Mouse (Mus musculus): ENCODE data around the gene Insm2. TPM values are rescaled to one million over a fixed set of nuclear protein-coding genes. Genes with fewer than 3 reads are reported as not detected.
"Not testable (repeated sequence)": the region's sequence is repeated elsewhere in the genome, so short reads cannot be mapped to it uniquely, and the experiment has no call there.

Insm2 gene
- not detected in 2 replicates for polyA plus RNA-seq (2012; rRNA removed)

DNA sequence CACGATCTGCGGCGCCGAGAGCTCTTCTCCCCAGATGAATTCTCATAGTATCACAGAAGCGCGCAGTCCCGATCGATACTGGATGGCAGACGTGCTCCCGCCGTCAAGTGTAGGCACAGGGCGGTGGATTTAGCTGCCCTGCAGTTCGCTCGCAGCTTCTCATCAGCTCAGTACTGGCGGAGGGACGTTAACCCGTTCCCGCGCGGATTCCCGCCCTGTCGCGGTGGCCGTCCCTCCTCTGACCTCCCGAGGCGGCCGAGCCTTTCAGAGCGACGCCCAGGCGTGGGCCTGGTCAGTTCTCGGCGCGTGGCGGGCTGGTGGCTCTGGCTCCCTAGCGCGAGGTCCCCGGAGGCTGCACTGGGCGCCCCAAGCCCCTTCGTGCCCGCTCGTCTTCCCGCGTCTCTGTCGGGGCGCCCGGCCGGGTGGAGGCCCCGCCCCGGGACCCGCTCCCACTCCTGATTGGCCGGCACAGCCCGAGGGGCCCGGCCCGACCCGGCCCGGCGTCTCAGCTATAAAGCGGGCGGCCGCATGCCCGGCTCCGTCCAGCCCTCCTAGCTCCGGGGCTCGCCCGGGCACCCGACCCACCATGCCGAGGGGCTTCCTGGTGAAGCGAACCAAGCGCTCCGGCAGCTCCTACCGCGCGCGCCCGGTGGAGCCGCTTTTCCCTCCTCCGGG is at the start of gene Insm2:
TSS of gene Insm2 (plus strand) at position 541 of the 675 bp plus-strand sequence.
- no peak for DNase-seq (ENCODE audit: low read depth)

DNA sequence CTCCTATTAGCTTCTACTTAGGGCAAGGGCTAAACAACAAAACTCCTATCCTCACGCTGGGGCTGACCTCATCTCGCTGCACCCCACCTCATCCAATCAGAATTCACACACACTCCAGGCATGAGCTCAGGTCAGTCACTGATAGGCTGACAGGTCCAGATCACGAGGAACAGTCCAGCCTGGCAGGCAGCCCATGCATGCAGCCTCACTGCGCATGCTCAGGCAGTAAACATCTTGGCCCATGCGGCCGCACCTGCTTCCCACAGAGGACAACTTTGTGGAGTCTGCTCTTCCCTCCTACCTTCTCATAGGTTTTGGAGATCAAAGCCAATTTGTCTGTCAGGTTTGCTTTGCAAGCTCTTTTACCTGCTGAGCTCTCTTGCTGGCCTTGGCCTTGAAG is 44.3 kb upstream of the Insm2 start:
- DNase-seq (ENCODE audit: low read depth), result not testable (repeated sequence)

DNA sequence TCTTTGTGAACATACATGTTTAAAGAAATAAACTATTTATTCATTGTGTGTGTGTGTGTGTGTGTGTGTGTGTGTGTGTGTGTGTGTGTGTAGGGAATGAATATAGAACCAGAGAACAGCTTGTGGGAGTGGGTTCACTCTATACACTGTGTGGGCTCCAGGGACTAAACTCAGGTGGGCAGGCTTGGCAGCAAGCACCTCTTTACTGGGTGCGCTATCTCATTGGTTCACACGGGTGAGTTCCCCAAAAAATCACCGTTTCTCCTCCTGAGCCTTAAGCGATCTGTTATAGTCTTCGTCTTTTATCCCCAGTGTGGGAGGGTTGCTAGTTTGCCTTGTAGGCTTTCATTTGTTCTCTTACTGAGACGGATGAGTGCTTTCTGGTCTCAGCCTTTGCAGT is 41.4 kb upstream of the Insm2 start:
- no peak for DNase-seq (ENCODE audit: low read depth)

GRCm38 (mm10) chr12:55559184-55559855 is 39.9 kb upstream of the Insm2 start:
- no peak for DNase-seq (ENCODE audit: low read depth)

DNA sequence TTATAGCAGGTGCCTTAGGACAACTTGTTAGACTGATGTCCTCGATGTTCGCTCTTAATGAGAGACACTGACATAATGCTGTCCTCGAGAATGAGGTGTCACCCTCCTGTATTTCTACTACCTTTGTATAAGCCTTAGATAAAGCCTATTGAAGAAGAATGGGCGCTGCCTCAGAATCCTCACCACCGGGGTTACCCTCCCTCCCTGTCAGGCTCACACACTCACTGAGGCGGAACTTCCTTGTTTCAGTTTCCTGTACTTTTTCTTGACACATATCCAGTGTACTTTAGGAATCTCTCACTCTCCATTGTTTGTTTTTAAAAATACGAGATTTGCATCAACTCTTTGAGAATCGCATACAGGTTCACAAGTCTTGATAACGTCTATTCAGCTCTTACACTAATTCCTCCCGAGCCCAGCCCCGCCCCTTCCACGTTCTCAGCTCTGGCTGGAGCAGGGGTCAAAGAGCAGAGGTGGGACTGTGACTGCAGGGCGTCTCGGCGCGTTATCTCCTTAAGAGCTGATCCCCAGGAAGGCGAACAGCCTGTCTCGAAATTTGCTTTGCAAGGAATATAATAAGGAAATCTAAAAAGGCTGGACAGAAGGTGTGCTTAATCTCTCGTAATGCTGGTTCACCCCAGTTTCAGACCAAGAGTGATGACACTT is 39.1 kb upstream of the Insm2 start:
- no peak for DNase-seq (ENCODE audit: low read depth)

DNA sequence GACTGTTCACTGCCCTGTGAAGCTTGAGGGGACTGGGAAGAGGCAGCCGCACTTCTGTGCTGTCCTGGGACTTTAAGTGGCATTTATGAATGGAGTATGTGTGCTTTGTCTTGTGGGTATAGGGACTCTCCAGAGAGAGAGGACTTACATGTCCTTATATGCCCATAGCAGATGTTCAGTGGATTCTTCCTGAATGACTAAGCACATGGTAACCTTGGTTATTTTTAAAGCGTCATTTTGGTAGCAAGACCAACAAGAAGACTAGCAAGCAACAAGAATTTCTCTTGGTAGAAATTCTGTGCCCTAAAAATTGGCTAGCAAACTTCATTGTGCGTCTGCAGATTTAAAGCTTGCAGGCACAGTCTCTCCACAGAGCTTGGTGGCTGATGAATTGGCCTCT is 35.5 kb upstream of the Insm2 start:
- no peak for DNase-seq (ENCODE audit: low read depth)

- DNase-seq (ENCODE audit: low read depth), result no peak
Measured at GRCm38 (mm10) chr12:55564187-55564963, 34.9 kb upstream of the Insm2 start.

GRCm38 (mm10) chr12:55565206-55565605 is 34.0 kb upstream of the Insm2 start, which contains the start of gene Aldoart2:
Gene Aldoart2 (plus strand): TSS chr12:55565239.
- no peak for DNase-seq (ENCODE audit: low read depth)

- DNase-seq (ENCODE audit: low read depth), result no peak
Measured at GRCm38 (mm10) chr12:55565867-55566266, 33.4 kb upstream of the Insm2 start.

- no peak for DNase-seq (ENCODE audit: low read depth)
Measured at GRCm38 (mm10) chr12:55566837-55567236, 32.4 kb upstream of the Insm2 start.

DNA sequence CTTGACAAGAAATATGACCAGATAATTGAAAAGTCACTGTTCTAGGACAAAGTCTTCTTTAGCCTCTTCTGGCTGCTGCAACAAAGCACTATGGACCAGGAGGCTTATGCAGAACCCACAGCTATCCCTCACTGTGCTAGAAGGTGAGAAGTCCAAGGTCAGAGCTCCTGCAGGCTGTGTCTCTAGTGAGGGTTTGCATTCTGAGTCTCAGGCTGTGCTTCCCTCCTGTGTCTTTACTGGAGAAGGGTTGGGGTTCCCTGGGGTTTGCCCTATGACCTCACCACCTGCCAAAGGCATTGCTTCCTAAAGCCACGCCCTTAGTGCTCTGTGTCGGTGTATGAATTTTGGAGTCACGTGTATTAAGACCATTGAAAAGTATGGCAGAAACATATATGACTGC is 30.8 kb upstream of the Insm2 start:
- DNase-seq (ENCODE audit: low read depth), result no peak

DNA sequence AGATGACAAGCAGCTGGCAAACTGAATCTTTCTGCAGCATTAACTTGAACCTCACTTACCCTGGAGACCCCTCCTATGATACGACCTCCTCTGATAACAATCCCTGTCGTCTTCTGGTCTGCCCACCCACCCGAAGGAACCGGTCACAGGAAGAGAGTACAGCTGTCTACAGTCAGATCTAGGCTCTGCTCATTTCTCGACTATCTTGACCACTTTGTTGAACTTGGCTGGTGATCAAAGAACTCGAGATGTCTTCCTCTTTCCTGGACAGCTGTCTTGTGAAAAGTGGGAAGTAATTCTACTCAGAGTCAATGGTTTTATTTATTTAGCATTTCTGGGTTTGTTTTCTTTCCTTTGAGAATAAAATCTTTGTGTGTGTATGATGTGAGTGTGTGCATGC is 29.6 kb upstream of the Insm2 start:
- no peak for DNase-seq (ENCODE audit: low read depth)

DNA sequence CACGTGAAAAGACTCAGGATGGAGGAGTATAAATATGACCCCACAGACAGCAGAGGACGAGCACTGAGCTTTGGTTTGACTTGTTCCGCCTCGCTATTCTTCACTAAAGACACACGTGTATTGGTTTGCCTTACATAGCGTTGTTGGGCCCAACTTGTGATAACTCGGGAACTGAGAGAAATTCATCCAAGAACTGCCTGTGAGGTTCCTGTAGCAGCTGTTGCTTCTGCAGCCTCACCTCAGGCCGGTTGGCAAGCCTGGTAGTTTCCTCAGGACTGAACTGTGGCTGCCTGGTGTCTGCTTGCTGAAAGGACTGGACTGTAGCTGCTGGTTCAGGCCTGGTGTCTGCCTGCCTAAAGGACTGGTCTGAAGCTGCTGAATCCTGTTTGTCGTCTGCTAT is 28.6 kb upstream of the Insm2 start:
- no peak for DNase-seq (ENCODE audit: low read depth)

GRCm38 (mm10) chr12:55571181-55571580 is 28.0 kb upstream of the Insm2 start:
- no peak for DNase-seq (ENCODE audit: low read depth)

DNA sequence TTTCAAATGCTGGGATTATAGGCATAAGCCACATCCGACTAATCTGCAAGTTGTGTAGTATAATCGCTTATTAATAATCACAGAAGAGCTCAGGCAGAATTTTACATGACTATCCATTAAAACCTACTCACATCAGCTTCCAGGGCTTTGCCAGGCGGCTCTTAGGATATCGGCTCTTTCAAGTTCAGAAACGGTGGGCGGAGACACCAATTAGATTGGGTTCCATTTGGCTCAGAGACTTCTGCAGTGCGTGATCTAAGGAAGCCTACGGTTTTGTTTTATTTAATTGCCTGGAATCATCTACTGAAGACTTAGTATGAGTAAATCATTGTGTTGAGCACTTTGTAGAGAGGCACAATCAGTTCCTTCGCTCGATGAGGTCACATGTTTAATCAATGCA is 27.6 kb upstream of the Insm2 start:
- no peak for DNase-seq (ENCODE audit: low read depth)

DNA sequence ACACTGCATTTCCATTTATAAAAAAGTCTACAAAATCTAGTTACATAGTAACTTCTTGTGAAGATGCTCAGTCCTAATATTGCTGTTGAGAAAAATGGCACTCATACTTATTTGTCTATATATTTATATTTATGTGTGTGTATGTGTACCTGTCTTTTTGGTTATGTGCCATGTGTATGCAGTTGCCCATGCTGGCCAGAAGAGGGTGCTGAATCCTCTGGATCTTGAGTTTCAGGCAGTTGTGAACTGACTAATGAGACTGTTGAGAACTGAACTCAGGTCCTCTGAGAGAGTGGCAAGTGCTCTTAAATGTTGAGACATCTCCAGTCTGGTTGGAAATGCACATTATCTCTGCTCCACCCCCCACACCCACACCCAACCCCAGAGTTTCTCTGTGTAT is 26.1 kb upstream of the Insm2 start:
- no peak for DNase-seq (ENCODE audit: low read depth)

GRCm38 (mm10) chr12:55573794-55574193 is 25.4 kb upstream of the Insm2 start:
- no peak for DNase-seq (ENCODE audit: low read depth)

DNA sequence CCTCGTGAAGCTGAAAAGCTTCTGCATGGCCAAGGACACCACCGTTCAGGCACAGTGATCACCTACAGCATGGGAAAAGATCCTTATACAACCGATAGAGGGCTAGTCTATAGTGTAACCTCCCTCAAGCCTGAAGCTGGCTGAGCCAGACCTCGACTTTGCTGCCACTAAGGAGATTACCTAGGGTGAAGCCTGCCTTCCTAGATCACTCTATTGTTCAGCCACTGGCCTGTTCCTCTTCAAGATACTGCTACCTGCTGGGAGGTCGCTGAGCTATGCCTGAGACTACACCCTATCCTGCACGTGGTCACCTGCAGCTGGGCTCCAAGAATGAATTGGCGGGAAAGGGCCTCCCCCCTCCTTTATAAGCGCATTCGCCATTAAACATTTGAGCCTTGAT is 12.3 kb upstream of the Insm2 start:
- not testable (repeated sequence) for DNase-seq (ENCODE audit: low read depth)

DNA sequence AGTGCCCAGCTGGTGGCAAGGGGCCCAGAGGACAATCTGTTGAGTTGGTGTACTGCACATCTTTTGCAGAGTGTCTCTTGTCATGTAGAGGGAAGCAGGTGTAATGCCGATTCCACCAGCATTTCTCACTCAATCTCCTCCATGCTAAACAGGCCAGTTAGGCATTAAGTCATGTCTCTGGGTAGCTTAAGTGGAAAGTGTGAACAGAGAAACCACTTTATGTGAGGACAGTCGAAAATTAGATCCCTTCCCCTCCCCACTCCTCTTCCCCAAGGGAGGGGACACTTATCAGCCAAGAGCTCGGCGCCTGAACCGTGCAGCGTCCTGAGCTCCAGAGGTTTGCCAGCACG is 715 bp upstream of the Insm2 start:
- DNase-seq (ENCODE audit: low read depth), result no peak

- DNase-seq (ENCODE audit: low read depth), result no peak
Measured at GRCm38 (mm10) chr12:55599639-55600502, 644 bp downstream of the Insm2 start.

DNA sequence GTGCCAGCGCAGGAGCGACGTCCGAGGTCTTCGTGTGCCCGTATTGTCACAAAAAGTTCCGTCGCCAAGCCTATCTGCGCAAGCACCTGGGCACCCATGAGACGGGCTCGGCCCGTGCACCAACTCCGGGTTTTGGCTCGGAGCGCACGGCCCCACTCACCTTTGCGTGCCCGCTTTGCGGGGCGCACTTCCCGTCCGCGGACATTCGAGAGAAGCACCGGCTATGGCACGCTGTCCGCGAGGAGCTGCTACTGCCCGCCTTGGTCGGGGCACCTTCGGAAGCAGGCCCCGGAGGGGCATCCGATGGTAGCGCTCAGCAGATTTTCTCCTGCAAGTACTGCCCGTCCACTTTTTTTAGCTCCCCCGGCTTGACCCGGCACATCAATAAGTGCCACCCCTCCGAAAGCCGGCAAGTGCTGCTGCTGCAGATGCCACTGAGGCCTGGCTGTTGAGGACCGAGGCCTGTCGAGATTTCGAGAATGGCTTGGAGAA is 1.3 kb downstream of the Insm2 start:
- no peak for DNase-seq (ENCODE audit: low read depth)

Measured in gonadal fat pad, adult 2 months (tissue).